Mouse (Mus musculus) liver, adult 2 months (tissue): ENCODE data around the gene Nudt17.

Source experiments
- CTCF ChIP-seq: fragments of 200-500 bp; IDR thresholded peaks from 2 replicates; pipeline ENCODE4 v1.5.1; 2011; ENCODE audit warnings: low read depth, low read length, control low read depth
- POLR2A ChIP-seq: fragments of 200-500 bp; IDR thresholded peaks from 2 replicates; pipeline ENCODE4 v1.6.1; 2011; ENCODE audit warnings: low read length, control low read depth; ENCODE audit not compliant: insufficient read depth; ENCODE audit errors: extremely low read depth

- TF ChIP-seq POLR2A = no peak
- TF ChIP-seq CTCF = peak; percentile 38; the same call in 1 of the 2 replicates
Observed at GRCm38 (mm10) chr3:96667316-96667715, 41.0 kb downstream of the Nudt17 start.
